Comparison of ENCODE assay signal across 26 mouse cellular contexts in genomic region chr13:114984658-114985057, GRCm38 (mm10).
"Had no signal": no experiment of that assay in that cellular context is flagged by ENCODE, and none has a peak within 500 bp of the region (broad histone marks: within the 10 kb centered on the region; RNA-seq: fewer than 3 reads in every experiment).

No protein-coding gene starts in this region.

- H3K9ac ChIP-seq: heart, embryonic 12.5 days; hindbrain, embryonic 12.5 days; hindbrain, embryonic 14.5 days; intestine, embryonic 15.5 days; limb, embryonic 12.5 days; liver, embryonic 13.5 days had no signal

- H3K27ac ChIP-seq: heart, embryonic 10.5 days; hindbrain, embryonic 10.5 days; hindbrain, embryonic 12.5 days; hindbrain, embryonic 14.5 days; intestine, embryonic 15.5 days; layer of hippocampus, adult 2 months; left cerebral cortex, adult 2 months; limb, embryonic 10.5 days; limb, embryonic 12.5 days; liver, embryonic 13.5 days had no signal

- H3K36me3 ChIP-seq: hindbrain, embryonic 10.5 days; hindbrain, embryonic 12.5 days; intestine, embryonic 15.5 days; limb, embryonic 10.5 days; limb, embryonic 12.5 days; liver, embryonic 13.5 days had no signal

- H3K27me3 ChIP-seq: heart, embryonic 12.5 days; hindbrain, embryonic 12.5 days; intestine, embryonic 15.5 days; limb, embryonic 12.5 days; liver, embryonic 13.5 days had no signal

- H3K4me1 ChIP-seq: hindbrain, embryonic 10.5 days; hindbrain, embryonic 12.5 days; intestine, embryonic 15.5 days; limb, embryonic 10.5 days; liver, embryonic 13.5 days had no signal

- H3K9me3 ChIP-seq: heart, embryonic 10.5 days; heart, embryonic 12.5 days; hindbrain, embryonic 10.5 days; hindbrain, embryonic 12.5 days; intestine, embryonic 15.5 days; limb, embryonic 10.5 days; limb, embryonic 12.5 days; liver, embryonic 13.5 days had no signal

- H3K4me3 ChIP-seq: heart, embryonic 10.5 days; heart, embryonic 12.5 days; hindbrain, embryonic 10.5 days; hindbrain, embryonic 12.5 days; intestine, embryonic 15.5 days; layer of hippocampus, adult 2 months; left cerebral cortex, adult 2 months; limb, embryonic 10.5 days; limb, embryonic 12.5 days; liver, embryonic 13.5 days had no signal

- H3K4me2 ChIP-seq: heart, embryonic 12.5 days; hindbrain, embryonic 12.5 days; hindbrain, embryonic 14.5 days; intestine, embryonic 15.5 days; limb, embryonic 12.5 days; liver, embryonic 11.5 days; liver, embryonic 13.5 days had no signal

- DNase-seq: gastrocnemius, postnatal 14 days; gastrocnemius, postnatal 36 days; heart, adult 18-20 months; heart, postnatal 10 days; heart, postnatal 4 days; kidney, adult 18-20 months; kidney, adult 8-10 months; kidney, postnatal 10 days; kidney, postnatal 25 days; kidney, postnatal 4 days; liver; liver, embryonic 13.5 days had no signal

- ATAC-seq: hindbrain, embryonic 16.5 days; inflammation-experienced regulatory T-cells, adult 6 months; intestine, embryonic 15.5 days; intestine, postnatal 0 days had no signal
